12 mouse cellular contexts compared by ENCODE assay signal in genomic region chr14:91889141-91889631, GRCm38 (mm10).
DNase-seq lines count a peak whose midpoint lies in the region; ATAC-seq lines count a peak whose summit lies in the region.
"Had no signal": no experiment of that assay in that cellular context is flagged by ENCODE, and none has a peak within 500 bp of the region (broad histone marks: within the 10 kb centered on the region; RNA-seq: fewer than 3 reads in every experiment).

No protein-coding gene starts in this region.

- peak; percentile 10 to 20 for DNase-seq in cerebellum, postnatal 25 days
- no peak for DNase-seq in cerebellum, adult 18-20 months
- peak; percentile 49 for DNase-seq in right cerebral cortex, adult 18-20 months
- no peak for DNase-seq in right cerebral cortex, postnatal 4 days
- peak; percentile 9 for DNase-seq in layer of hippocampus, adult 9-10 months (ENCODE audit: low spot score)
- peak; percentile 72 for DNase-seq in telencephalon, adult 2 months (ENCODE audit: low read depth, low spot score)
- no peak for DNase-seq in forebrain, embryonic 10.5 days (ENCODE audit: extremely low spot score, low spot score)
- DNase-seq: kidney, adult 2 months had no signal

- 87% methylated on average over 9 of the region's 9 CpGs for WGBS in kidney, embryonic 14.5 days
- 88% methylated on average over 9 of the region's 9 CpGs for WGBS in forebrain, embryonic 10.5 days

- H3K9ac ChIP-seq in kidney, embryonic 14.5 days (ENCODE audit: low read depth, low read length): no peak overlapping the region
- H3K9ac ChIP-seq: heart, embryonic 13.5 days; neural tube, embryonic 15.5 days; stomach, embryonic 15.5 days had no signal

- no peaks in the 10 kb centered on the region for H3K36me3 ChIP-seq in kidney, embryonic 14.5 days (ENCODE audit: control insufficient read depth, insufficient read depth, low read length)
- no peaks in the 10 kb centered on the region for H3K36me3 ChIP-seq in forebrain, embryonic 10.5 days (replicated peaks)
- H3K36me3 ChIP-seq: heart, embryonic 13.5 days; neural tube, embryonic 15.5 days; stomach, embryonic 15.5 days had no signal

- H3K27ac ChIP-seq in kidney, embryonic 14.5 days (ENCODE audit: low read depth, low read length): no peak overlapping the region
- H3K27ac ChIP-seq in forebrain, embryonic 10.5 days: no peak overlapping the region
- H3K27ac ChIP-seq: heart, embryonic 13.5 days; neural tube, embryonic 15.5 days; stomach, embryonic 15.5 days had no signal

- no peaks in the 10 kb centered on the region for H3K9me3 ChIP-seq in kidney, embryonic 14.5 days (ENCODE audit: control insufficient read depth, low read length)
- no peaks in the 10 kb centered on the region; the same call in 1 of the 2 replicates for H3K9me3 ChIP-seq in forebrain, embryonic 10.5 days
- H3K9me3 ChIP-seq: heart, embryonic 13.5 days; neural tube, embryonic 15.5 days; stomach, embryonic 15.5 days had no signal

- no peaks in the 10 kb centered on the region for H3K27me3 ChIP-seq in kidney, embryonic 14.5 days (ENCODE audit: control insufficient read depth, insufficient read depth, low read length)
- H3K27me3 ChIP-seq in forebrain, embryonic 10.5 days (ENCODE audit: poor library complexity, severe bottlenecking): no peaks in the 10 kb centered on the region
- H3K27me3 ChIP-seq: heart, embryonic 13.5 days; neural tube, embryonic 15.5 days; stomach, embryonic 15.5 days had no signal

- no peak overlapping the region for H3K4me2 ChIP-seq in kidney, embryonic 14.5 days (replicated peaks; ENCODE audit: low read depth, low read length)
- H3K4me2 ChIP-seq: heart, embryonic 13.5 days; neural tube, embryonic 15.5 days; stomach, embryonic 15.5 days had no signal

- H3K4me3 ChIP-seq in kidney, embryonic 14.5 days (ENCODE audit: low read length): no peak overlapping the region
- H3K4me3 ChIP-seq in forebrain, embryonic 10.5 days: no peak overlapping the region
- H3K4me3 ChIP-seq: heart, embryonic 13.5 days; neural tube, embryonic 15.5 days; stomach, embryonic 15.5 days had no signal

- ATAC-seq in kidney, embryonic 14.5 days (ENCODE audit: low FRiP score, low TSS enrichment): no peak

- no peaks in the 10 kb centered on the region for H3K4me1 ChIP-seq in kidney, embryonic 14.5 days (ENCODE audit: control insufficient read depth, insufficient read depth, low read length)
- no peaks in the 10 kb centered on the region for H3K4me1 ChIP-seq in forebrain, embryonic 10.5 days
- H3K4me1 ChIP-seq: heart, embryonic 13.5 days; neural tube, embryonic 15.5 days; stomach, embryonic 15.5 days had no signal

Comparison
In these comparisons a context has a peak if more than half of its experiments do, and no peak if none do; other contexts are left out.
1. DNase-seq: peak in cerebellum, postnatal 25 days (2 of 2), right cerebral cortex, adult 18-20 months (single experiment), layer of hippocampus, adult 9-10 months (single experiment) and telencephalon, adult 2 months (single experiment); none in cerebellum, adult 18-20 months (0 of 2), right cerebral cortex, postnatal 4 days (single experiment) and forebrain, embryonic 10.5 days (single experiment).